Mouse (Mus musculus): ENCODE data around the gene Pycard. TPM values are rescaled to one million over a fixed set of nuclear protein-coding genes. Genes with fewer than 3 reads are reported as not detected.
A peak's percentile ranks its signal among the peaks of the same experiment; 100 is the strongest.

Gene Pycard
- polyA plus RNA-seq, 1 experiment = 10.1 TPM

- no peak for DNase-seq (ENCODE audit: extremely low spot score in 1 of 2, low spot score in 1 of 2)
Observed at GRCm38 (mm10) chr7:128004487-128005362, 11.1 kb upstream of the Pycard start.

- no peak for DNase-seq (ENCODE audit: extremely low spot score in 1 of 2, low spot score in 1 of 2)
Observed at GRCm38 (mm10) chr7:128004150-128004486, 10.5 kb upstream of the Pycard start.

- DNase-seq (ENCODE audit: extremely low spot score in 1 of 2, low spot score in 1 of 2) = peak in 1 of 2 experiments; percentile 56
Observed at GRCm38 (mm10) chr7:128003688-128004087, 10.0 kb upstream of the Pycard start, which contains the start of gene Trim72. Trim72 (plus strand) TSS chr7:128003949.

GRCm38 (mm10) chr7:128003098-128003497 lies 9.4 kb upstream of the Pycard start:
- DNase-seq (ENCODE audit: extremely low spot score in 1 of 2, low spot score in 1 of 2) = no peak

DNA sequence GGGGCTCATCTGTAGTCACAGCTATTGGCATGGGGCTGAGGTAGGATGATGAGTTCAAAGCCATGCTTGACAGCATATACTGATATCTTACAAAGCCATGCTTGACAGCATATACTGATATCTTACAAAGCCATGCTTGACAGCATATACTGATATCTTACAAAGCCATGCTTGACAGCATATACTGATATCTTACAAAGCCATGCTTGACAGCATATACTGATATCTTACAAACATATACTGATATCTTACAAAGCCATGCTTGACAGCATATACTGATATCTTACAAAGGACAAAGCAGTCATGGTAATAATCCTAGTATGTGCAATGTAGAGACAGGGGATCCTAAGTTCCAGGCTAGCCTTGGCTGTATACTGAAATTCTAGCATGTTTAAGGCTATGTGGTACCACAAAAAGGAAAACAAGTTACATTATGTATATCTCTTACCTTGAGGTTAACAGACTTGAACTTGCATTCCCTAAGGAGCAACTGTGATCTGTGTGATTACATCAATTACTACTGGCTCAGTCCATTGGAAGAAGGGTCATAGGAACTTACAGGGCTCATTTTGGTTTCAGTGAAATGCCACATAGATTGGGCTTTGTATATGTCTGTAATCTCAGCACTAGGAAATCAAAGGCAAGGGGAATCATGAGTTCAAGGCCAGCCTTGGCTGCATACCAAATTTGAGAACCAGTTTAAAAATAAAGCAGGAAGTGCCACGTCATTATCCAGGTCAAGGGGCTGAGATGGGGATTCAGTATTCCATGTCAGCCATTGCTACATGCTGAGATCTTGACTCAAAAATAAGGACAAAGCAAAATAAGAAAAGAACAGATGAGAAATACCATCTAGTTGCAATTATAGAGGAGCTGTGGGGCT lies 6.6 kb upstream of the Pycard start:
- DNase-seq (ENCODE audit: extremely low spot score in 1 of 2, low spot score in 1 of 2) = no peak

DNA sequence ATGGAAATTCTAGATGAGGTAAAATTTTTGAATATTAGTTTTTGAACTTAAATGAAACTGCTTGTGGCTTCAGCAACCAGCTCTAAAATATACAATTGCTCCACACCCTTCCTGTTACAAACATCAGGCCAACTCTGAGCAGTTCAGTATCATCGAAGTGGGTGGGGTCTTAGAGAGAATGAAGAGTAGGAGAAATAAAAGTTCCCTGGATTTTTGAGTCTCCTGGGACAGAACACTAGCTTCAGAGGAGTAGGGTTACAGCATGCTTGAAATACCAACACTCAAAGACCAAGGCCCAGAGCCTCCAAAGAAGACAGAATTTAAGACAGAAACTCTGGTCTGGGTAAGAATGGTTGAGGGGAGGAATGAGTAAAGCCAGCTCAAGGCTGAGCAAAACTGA lies 5.8 kb upstream of the Pycard start:
- no peak for DNase-seq (ENCODE audit: extremely low spot score in 1 of 2, low spot score in 1 of 2)

DNA sequence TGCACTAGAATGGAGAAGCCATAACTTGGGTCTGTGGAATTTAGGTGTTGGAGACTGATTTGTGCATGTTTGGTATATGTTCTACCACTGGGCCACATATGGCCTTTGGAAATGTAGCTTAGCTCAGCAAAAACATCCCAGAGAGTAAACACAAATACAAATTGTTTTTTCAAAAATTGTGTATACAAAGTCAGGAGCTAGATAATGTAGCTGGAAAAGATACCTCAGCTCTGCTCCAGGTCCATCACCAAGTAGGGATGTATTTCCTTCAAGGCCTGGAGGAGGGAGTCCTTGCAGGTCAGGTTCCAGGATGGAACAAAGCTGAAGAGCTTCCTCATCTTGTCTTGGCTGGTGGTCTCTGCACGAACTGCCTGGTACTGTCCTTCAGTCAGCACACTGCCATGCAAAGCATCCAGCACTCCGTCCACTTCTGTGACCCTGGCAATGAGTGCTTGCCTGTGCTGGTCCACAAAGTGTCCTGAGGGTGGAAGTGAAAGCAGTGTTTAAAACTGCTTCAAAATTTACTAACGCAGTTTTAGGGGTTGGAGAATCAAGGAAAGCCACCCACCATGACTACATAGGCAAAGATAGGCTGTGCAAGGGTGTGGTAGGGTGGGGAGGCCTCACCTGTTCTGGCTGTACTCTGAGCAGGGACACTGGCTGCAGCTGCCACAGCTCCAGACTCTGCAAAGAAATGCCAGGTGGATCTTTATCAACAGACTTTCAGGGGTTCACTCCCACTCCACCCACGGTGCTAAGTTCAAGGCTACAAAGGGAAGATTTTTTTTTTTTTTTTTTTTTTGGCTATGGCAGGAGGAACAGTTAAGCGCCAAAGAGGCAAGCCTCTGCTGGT lies 953 bp downstream of the Pycard start:
- DNase-seq (ENCODE audit: extremely low spot score in 1 of 2, low spot score in 1 of 2) = no peak

DNA sequence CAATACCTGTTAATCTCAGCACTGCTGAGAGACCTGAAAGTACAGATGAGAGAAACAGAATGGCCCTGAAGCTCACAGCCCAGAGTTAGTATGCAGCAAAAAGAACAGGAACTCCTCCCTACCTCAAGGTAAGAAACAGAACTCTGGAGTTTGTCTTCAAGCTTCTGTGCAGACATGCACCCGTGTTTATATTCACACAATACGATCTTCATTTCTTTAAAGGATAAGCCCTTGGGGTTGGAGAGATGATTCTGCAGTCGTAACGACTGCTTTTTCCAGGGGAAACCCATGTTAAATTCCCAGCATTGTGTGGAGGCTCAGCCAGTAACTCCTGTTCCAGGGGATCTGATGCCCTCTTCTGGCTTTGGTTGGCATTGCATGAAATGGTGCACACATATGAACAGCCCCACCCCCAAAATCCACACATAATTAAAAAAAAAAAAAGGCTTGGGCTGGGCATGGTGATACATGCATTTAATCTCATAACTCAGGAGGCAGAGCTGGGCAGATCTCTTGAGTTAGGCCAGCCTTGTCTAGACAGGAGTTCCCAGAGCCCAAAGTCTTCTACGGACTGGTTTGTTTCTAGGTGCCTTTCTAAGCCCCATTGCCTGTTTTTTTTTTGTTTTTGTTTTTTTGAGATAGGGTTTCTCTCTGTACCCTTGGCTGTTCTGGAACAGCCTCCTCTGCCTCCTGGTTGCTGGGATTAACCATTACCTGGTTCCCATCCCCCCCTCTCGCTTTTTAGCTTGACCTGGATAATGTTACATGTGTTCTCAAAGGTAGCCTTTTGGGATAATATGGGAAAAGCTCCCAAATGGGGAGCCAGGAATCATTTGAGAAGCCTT lies 1.8 kb downstream of the Pycard start:
- peak; percentile 53 to 88 for DNase-seq (ENCODE audit: extremely low spot score in 1 of 2, low spot score in 1 of 2)

DNA sequence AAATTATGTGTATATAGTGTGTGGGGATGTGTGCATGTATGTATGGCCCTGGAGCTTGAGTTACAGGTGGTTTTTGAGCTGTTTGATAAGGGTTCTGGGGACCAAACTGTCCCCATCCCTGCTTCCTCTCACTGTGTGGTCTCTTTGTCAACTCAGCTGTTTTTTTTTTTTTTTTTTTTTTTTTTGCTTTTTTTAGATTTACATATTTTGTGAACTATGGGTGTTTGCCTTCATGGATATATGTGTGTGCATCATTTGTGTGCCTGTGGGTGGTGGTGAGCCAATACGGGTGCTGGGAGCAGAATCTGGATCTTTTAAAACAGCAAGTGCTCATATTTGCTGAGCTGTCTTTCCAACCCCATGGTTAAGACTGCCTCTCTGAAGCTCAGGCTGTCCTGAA lies 4.8 kb downstream of the Pycard start:
- no peak for DNase-seq (ENCODE audit: extremely low spot score in 1 of 2, low spot score in 1 of 2)

DNA sequence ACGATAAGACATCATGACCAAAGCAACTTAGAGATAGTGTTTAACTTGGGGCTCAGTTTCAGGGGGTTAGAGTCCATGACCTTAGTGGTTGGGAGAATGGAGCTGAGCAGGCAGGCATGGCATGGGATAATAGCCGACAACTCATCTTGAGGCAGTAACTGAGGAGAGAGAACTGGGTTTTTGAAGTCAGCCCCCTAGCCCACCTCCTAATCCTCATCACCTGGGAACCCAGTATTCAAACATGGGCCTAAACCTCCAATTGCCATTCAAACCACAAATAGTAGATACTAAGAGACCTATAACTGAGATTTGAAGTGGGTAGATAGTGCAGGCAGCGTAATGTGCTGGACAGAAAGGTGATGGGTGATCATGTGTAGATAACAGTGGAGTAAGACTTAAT lies 13.1 kb downstream of the Pycard start:
- no peak for DNase-seq (ENCODE audit: extremely low spot score in 1 of 2, low spot score in 1 of 2)

GRCm38 (mm10) chr7:127978856-127979255 lies 14.8 kb downstream of the Pycard start:
- DNase-seq (ENCODE audit: extremely low spot score in 1 of 2, low spot score in 1 of 2) = no peak

DNA sequence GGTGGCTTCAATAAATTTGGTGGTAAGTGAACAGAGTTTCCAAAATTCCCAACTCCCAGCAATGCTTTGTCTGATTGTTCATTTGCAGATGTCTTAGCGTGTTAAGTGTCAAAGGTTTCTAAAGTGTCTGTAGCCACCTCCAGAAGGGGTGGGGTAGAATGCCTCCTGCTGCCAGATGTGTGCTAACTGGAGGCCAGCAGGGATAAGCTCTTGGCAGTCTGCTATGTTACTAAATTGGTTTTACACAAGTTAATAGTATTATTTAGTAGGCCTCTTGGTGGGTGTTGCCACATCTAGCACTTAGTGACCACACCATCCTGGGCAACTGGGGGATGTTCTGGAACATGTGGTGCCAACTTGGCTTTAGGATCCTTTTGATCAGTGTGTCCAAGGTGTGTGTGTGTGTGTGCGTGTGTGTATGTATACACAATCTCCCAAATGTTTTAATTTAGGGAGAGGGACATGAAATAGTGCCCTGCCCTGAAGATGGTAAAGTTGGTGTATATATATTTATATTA lies 19.2 kb downstream of the Pycard start:
- DNase-seq (ENCODE audit: extremely low spot score in 1 of 2, low spot score in 1 of 2) = no peak

- peak; percentile 56 to 67 for DNase-seq (ENCODE audit: extremely low spot score in 1 of 2, low spot score in 1 of 2)
Observed at GRCm38 (mm10) chr7:127967922-127968828, 25.5 kb downstream of the Pycard start.

DNA sequence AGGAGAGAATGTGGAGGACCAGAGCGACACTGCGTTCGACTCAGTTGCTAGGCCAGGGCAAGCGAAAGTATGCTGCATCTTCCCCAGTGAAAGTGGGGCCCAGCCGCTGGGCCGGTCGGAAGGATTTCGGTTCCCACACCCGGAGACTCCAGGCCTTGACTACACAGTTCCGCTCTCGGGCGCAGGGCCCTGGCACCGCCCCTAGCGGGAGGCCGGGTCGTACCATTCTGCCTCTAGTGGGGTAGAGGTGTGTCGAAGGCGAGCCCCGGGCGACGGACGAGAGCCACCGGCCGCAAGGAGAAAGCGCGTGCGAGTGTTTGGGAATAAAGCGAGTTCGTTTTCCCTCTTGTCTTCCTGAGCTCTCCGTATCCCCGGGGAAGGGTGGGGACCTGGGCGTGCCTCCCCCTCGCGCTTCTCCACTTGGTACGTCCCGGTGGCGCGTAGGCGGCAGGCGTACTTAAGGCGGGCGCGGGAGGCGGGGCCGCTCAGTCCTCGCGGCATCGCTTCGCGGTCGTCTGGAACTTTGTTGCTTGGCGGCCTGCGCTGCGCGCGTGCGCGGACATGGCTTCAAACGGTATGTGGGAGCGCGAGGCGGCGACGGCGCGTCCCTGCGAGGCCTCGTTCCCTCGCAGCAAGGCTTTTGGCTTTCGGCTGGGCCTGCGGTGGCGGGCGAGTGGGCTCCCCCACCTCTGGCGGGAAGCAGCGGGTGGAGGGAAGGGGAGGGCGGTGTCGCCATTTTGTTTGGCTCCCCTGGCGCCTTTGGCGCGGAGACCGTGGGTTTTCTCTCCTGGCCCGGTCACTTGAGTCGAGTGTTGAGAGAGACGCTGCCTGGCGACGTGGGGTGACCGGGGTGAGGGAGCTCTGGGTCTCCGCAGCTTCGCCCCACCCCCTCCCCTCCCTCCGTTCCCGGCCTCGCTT lies 26.4 kb downstream of the Pycard start, which contains the start of gene Fus:
Fus (plus strand) TSS at position 454 of the 918 bp plus-strand sequence.
- peak; percentile 80 to 94 for DNase-seq (ENCODE audit: extremely low spot score in 1 of 2, low spot score in 1 of 2)

DNA sequence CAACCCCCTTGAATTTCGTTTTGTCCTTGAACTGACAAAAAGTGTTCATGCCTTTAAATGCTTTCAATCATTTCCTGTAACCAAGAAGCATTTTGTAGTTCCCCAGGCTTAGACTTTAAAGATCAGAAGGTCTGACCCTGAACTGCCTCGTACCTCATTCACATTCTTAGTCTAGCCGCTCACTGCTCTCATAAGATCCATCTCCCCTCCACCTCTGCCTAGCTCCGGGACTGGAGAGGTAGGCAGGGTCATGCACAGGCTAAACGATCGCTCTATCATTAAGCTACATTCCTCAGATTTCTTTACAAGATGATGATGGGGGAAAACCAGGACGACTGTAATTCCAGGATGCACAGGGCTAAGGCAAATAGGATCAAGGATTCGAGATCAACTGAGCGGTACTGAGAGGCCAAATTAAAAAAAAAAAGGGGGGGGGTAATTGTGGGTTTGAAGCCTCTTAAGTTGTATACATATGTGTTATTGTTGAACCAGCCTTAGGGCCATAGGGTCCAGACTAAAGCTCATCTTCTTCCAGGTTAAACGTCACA lies 27.2 kb downstream of the Pycard start:
- DNase-seq (ENCODE audit: extremely low spot score in 1 of 2, low spot score in 1 of 2) = no peak

DNA sequence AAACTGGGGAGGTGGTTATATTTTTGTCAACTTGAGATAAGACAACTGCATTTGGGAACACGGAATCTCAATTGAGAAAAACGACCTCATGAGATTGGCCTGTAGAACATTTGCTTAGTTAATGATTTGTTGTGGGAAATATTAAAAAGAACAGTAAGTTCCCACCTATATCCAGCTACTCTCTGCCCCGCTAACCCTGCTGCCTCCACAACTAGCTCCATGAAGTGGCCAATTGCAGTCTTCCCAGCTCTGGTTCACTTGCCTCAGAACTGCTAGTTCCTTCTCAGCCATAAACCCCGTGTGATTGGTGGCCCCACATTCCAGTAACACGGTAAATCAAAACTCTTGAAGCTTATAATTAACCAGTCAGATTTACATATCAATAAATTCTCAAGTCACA lies 34.3 kb downstream of the Pycard start:
- no peak for DNase-seq (ENCODE audit: extremely low spot score in 1 of 2, low spot score in 1 of 2)

Measured in frontal cortex, adult 2 months (tissue).